9 mouse cellular contexts compared by ENCODE assay signal in the genomic region with DNA sequence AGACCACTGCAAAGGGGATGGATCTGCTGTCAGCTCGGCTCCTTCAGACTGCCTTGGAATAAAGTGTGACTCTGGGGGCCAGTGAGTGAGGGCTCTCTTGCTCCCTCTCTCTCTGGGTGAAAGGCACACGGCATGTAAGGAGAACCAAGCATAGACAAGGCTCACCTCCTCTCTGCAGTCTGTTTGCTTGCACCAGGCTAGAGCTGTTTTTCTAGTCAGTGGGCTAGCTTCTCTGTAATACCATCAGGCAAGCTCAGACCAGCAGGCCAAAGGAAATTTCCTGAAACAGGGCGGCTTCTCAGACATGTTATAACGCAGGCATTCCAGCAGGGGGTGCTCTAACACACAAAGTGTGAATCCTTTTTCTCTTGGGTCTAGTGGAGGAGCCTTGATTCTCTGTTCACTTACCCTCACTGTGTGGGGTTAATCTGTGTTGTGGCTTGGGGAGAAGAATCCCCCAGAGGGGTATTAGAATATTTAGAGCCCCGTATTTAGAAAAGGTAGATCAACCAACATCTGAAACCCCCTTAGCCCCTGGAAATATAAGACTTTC. TPM values are rescaled to one million over a fixed set of nuclear protein-coding genes. Genes with fewer than 3 reads are reported as not detected.
A peak's percentile ranks its signal among the peaks of the same experiment; 100 is the strongest.
DNase-seq lines count a peak whose midpoint lies in the region; ATAC-seq and TF ChIP-seq lines count a peak whose summit lies in the region.
"Had no signal": no experiment of that assay in that cellular context is flagged by ENCODE, and none has a peak within 500 bp of the region (broad histone marks: within the 10 kb centered on the region; RNA-seq: fewer than 3 reads in every experiment).

No protein-coding gene starts in this region.

- peak; percentile 83 for DNase-seq in CH12.LX (ENCODE audit: extremely low read depth)
- DNase-seq in adrenal gland, adult 18-20 months (ENCODE audit: low spot score in 2 of 2): peak; percentile 60 to 69
- peak; percentile 36 for DNase-seq in heart, postnatal 0 days (ENCODE audit: low spot score)
- DNase-seq in kidney, postnatal 4 days: peak; percentile 64 to 66
- peak; percentile 67 for DNase-seq in lung, postnatal 10 days
- DNase-seq in retina, postnatal 7 days (ENCODE audit: low read depth, low spot score): peak; percentile 65

- no peak overlapping the region for H3K27ac ChIP-seq in CH12.LX (ENCODE audit: insufficient read depth, low read depth)
- no peak overlapping the region for H3K27ac ChIP-seq in cortical plate, adult 2 months (ENCODE audit: insufficient read depth, low read length)
- no peak overlapping the region for H3K27ac ChIP-seq in heart, postnatal 0 days (ENCODE audit: low read depth)
- H3K27ac ChIP-seq: heart, embryonic 15.5 days had no signal

- dilution Hi-C loops in CH12.LX (cut with MboI; ENCODE audit: extremely low pct_ligation_motif_present, extremely low pct_unique_long_range_greater_than_20kb, low sequenced_read_pairs): no loop called here

- no peaks in the 10 kb centered on the region for H3K9me3 ChIP-seq in CH12.LX (replicated peaks; ENCODE audit: low read length)
- H3K9me3 ChIP-seq in heart, postnatal 0 days (replicated peaks; ENCODE audit: control insufficient read depth, low read length): no peaks in the 10 kb centered on the region
- H3K9me3 ChIP-seq: heart, embryonic 15.5 days had no signal

- TF ChIP-seq RAD21 in CH12.LX (IDR thresholded peaks at IDR 0.05; ENCODE audit: low read depth, low read length): peak; percentile 91

- no peaks in the 10 kb centered on the region for H3K27me3 ChIP-seq in CH12.LX (replicated peaks)
- H3K27me3 ChIP-seq in heart, postnatal 0 days (ENCODE audit: control insufficient read depth, insufficient read depth, low read length): no peaks in the 10 kb centered on the region
- H3K27me3 ChIP-seq: heart, embryonic 15.5 days had no signal

- no peak overlapping the region for H3K4me2 ChIP-seq in CH12.LX (ENCODE audit: insufficient read depth, low read depth, poor library complexity, severe bottlenecking)
- H3K4me2 ChIP-seq in heart, postnatal 0 days (ENCODE audit: low read depth, low read length): no peak overlapping the region
- H3K4me2 ChIP-seq: heart, embryonic 15.5 days had no signal

- H3K4me1 ChIP-seq in CH12.LX (ENCODE audit: control insufficient read depth in 1 of 2, insufficient read depth in 2 of 2): peaks cover 16 to 57% of the 10 kb centered on the region in 2 experiments
- H3K4me1 ChIP-seq in cortical plate, adult 2 months (ENCODE audit: control insufficient read depth, insufficient read depth, low read length): no peaks in the 10 kb centered on the region
- H3K4me1 ChIP-seq in heart, postnatal 0 days (ENCODE audit: control insufficient read depth, insufficient read depth): 0 out of 2 replicates have a peak, but pooled peaks cover 4% of the 10 kb centered on the region
- H3K4me1 ChIP-seq: heart, embryonic 15.5 days had no signal

- TF ChIP-seq POLR2A in CH12.LX (IDR thresholded peaks at IDR 0.05; ENCODE audit: low read depth, low read length): no peak
- TF ChIP-seq POLR2A in cortical plate, adult 2 months (IDR thresholded peaks at IDR 0.05; ENCODE audit: extremely low read depth, insufficient read depth, low read length): no peak

- no peak for ATAC-seq in heart, postnatal 0 days (ENCODE audit: insufficient read depth, low read depth)
- no peak for ATAC-seq in erythroblast, adult 5-6 weeks (replicated peaks; ENCODE audit: low FRiP score, poor library complexity, severe bottlenecking)

- no peaks in the 10 kb centered on the region for H3K36me3 ChIP-seq in CH12.LX (replicated peaks in 1 of 2; ENCODE audit: control insufficient read depth in 1 of 2, insufficient read depth in 1 of 2, low read length in 1 of 2)
- H3K36me3 ChIP-seq in heart, postnatal 0 days (replicated peaks; ENCODE audit: control insufficient read depth, insufficient read depth, low read length): no peaks in the 10 kb centered on the region
- H3K36me3 ChIP-seq: heart, embryonic 15.5 days had no signal

- H3K9ac ChIP-seq in CH12.LX (ENCODE audit: insufficient read depth, low read depth): no peak overlapping the region
- no peak overlapping the region for H3K9ac ChIP-seq in heart, postnatal 0 days (replicated peaks; ENCODE audit: low read depth, low read length)
- H3K9ac ChIP-seq: heart, embryonic 15.5 days had no signal

- no peak for TF ChIP-seq EP300 in CH12.LX (IDR thresholded peaks at IDR 0.05; ENCODE audit: low read length)
- TF ChIP-seq EP300 in heart, postnatal 0 days (IDR thresholded peaks at IDR 0.05; ENCODE audit: low read depth): no peak

- H3K79me2 ChIP-seq in CH12.LX (replicated peaks; ENCODE audit: control insufficient read depth, extremely low read depth, insufficient read depth, poor library complexity, severe bottlenecking): no peaks in the 10 kb centered on the region

- 29% methylated on average over 5 of the region's 5 CpGs for WGBS in heart, postnatal 0 days

- H3K4me3 ChIP-seq in CH12.LX (replicated peaks in 1 of 3; ENCODE audit: low read depth in 2 of 3, low read length in 2 of 3, poor library complexity in 1 of 3): no peak overlapping the region
- H3K4me3 ChIP-seq in cortical plate, adult 2 months (ENCODE audit: insufficient read depth, low read length): no peak overlapping the region
- H3K4me3 ChIP-seq in heart, postnatal 0 days (ENCODE audit: low read depth, low read length): no peak overlapping the region
- H3K4me3 ChIP-seq: heart, embryonic 15.5 days had no signal

- in situ Hi-C loops in CH12.LX (cut with MboI; ENCODE audit: low pct_ligation_motif_present, low pct_unique_long_range_greater_than_20kb, low sequenced_read_pairs): no loop called here

- peak; percentile 93 to 94 for TF ChIP-seq CTCF in CH12.LX (conservative IDR thresholded peaks at IDR 0.05 in 1 of 2, IDR thresholded peaks at IDR 0.05 in 1 of 2; ENCODE audit: low read depth in 2 of 2, low read length in 2 of 2)
- TF ChIP-seq CTCF in cortical plate, adult 2 months (IDR thresholded peaks at IDR 0.05; ENCODE audit: extremely low read depth, insufficient read depth, low read length): peak; percentile 89
- peak; percentile 83 for TF ChIP-seq CTCF in heart, postnatal 0 days (IDR thresholded peaks at IDR 0.05; ENCODE audit: low read depth)

TF ChIP-seq in CH12.LX, 34 proteins besides CTCF, POLR2A, EP300 and RAD21 (continues in another document):
- TF ChIP-seq BHLHE40 (IDR thresholded peaks at IDR 0.05; ENCODE audit: low read depth, low read length) (no peak), ELF1 (IDR thresholded peaks at IDR 0.05; ENCODE audit: low read depth, low read length) (no peak), TCF12 (IDR thresholded peaks at IDR 0.05; ENCODE audit: low read depth, low read length) (0 out of 2 replicates have a peak, but pooled peaks have one; percentile 13), KAT2A (IDR thresholded peaks at IDR 0.05; ENCODE audit: insufficient replicate concordance, low read length) (no peak), ZC3H11A (IDR thresholded peaks at IDR 0.05; ENCODE audit: low read depth, low read length) (peak; percentile 43), TBP (conservative IDR thresholded peaks at IDR 0.05; ENCODE audit: low read depth, low read length) (no peak), IRF4 (IDR thresholded peaks at IDR 0.05; ENCODE audit: low read depth, low read length) (peak; percentile 33; the same call in 1 of the 2 replicates), JUND (conservative IDR thresholded peaks at IDR 0.05; ENCODE audit: low read depth, low read length) (0 out of 2 replicates have a peak, but pooled peaks have one; percentile 17)

RNA-seq across cellular contexts. Expression of gene Jph4, which starts 31.7 kb away (rescaled TPM):
- total RNA-seq in CH12.LX (2012; rRNA removed) (not detected in 2 replicates), CH12.LX (2014; rRNA removed) (not detected in 2 replicates)
- polyA plus RNA-seq in CH12.LX (2012; ENCODE audit: insufficient read length, low read depth): not detected in 2 replicates
- total RNA-seq in adrenal gland, adult 18-20 months (2021): 1 to 10 TPM; 3.0 TPM
- 244 and 247 TPM in 2 replicates for polyA plus RNA-seq in cortical plate, adult 2 months (2012; rRNA removed)
- 0.15 and 0.38 TPM in 2 replicates for total RNA-seq in heart, postnatal 0 days (2014; rRNA removed; ENCODE audit: low replicate concordance)
- 0.03 and 0.10 TPM in 2 replicates for polyA plus RNA-seq in heart, postnatal 0 days (2015; fragmentation: Nextera tagmentation; extraction: Ambion mirVana)
- total RNA-seq in erythroblast, adult 5-6 weeks (2015; ENCODE audit: low replicate concordance): not detected in 2 replicates
- not detected in 2 replicates for total RNA-seq in erythroblast, adult 5-6 weeks (2017; ENCODE audit: low replicate concordance)

RNA-seq across cellular contexts. Expression of gene Ap1g2, which starts 42.0 kb away (rescaled TPM):
- total RNA-seq in CH12.LX (2012; rRNA removed) (23.4 and 28.5 TPM in 2 replicates), CH12.LX (2014; rRNA removed) (16.2 and 18.3 TPM in 2 replicates)
- 59.1 and 64.8 TPM in 2 replicates for polyA plus RNA-seq in CH12.LX (2012; ENCODE audit: insufficient read length, low read depth)
- 10 to 100 TPM; 25.8 to 29.4 TPM for total RNA-seq in adrenal gland, adult 18-20 months (2021)
- 14.7 and 15.4 TPM in 2 replicates for polyA plus RNA-seq in cortical plate, adult 2 months (2012; rRNA removed)
- 0.93 and 3.9 TPM in 2 replicates for total RNA-seq in heart, postnatal 0 days (2014; rRNA removed; ENCODE audit: low replicate concordance)
- 5.6 and 5.7 TPM in 2 replicates for polyA plus RNA-seq in heart, postnatal 0 days (2015; fragmentation: Nextera tagmentation; extraction: Ambion mirVana)
- 1.7 and 5.9 TPM in 2 replicates for total RNA-seq in erythroblast, adult 5-6 weeks (2015; ENCODE audit: low replicate concordance)
- 2.5 and 3.7 TPM in 2 replicates for total RNA-seq in erythroblast, adult 5-6 weeks (2017; ENCODE audit: low replicate concordance)

RNA-seq across cellular contexts. Expression of gene Thtpa, which starts 53.9 kb away (rescaled TPM):
- total RNA-seq in CH12.LX (2012; rRNA removed) (3.7 and 4.0 TPM in 2 replicates), CH12.LX (2014; rRNA removed) (9.0 and 9.4 TPM in 2 replicates)
- polyA plus RNA-seq in CH12.LX (2012; ENCODE audit: insufficient read length, low read depth): 5.5 and 6.7 TPM in 2 replicates
- total RNA-seq in adrenal gland, adult 18-20 months (2021): 10 to 100 TPM; 10.9 to 12.0 TPM
- 13.8 and 14.5 TPM in 2 replicates for polyA plus RNA-seq in cortical plate, adult 2 months (2012; rRNA removed)
- 12.2 and 17.7 TPM in 2 replicates for total RNA-seq in heart, postnatal 0 days (2014; rRNA removed; ENCODE audit: low replicate concordance)
- 13.3 and 13.4 TPM in 2 replicates for polyA plus RNA-seq in heart, postnatal 0 days (2015; fragmentation: Nextera tagmentation; extraction: Ambion mirVana)
- total RNA-seq in erythroblast, adult 5-6 weeks (2015; ENCODE audit: low replicate concordance): 0.19 and 1.7 TPM in 2 replicates
- total RNA-seq in erythroblast, adult 5-6 weeks (2017; ENCODE audit: low replicate concordance): 1.4 and 1.6 TPM in 2 replicates

RNA-seq across cellular contexts. Expression of gene Zfhx2, which starts 56.3 kb away (rescaled TPM):
- total RNA-seq in CH12.LX (2012; rRNA removed): 0.34 and 0.59 TPM in 2 replicates
- 0.03 and 0.07 TPM in 2 replicates for total RNA-seq in CH12.LX (2014; rRNA removed)
- 0.29 and 0.30 TPM in 2 replicates for polyA plus RNA-seq in CH12.LX (2012; ENCODE audit: insufficient read length, low read depth)
- 1 to 10 TPM; 6.1 to 7.4 TPM for total RNA-seq in adrenal gland, adult 18-20 months (2021)
- 13.0 and 13.1 TPM in 2 replicates for polyA plus RNA-seq in cortical plate, adult 2 months (2012; rRNA removed)
- 1.8 and 1.9 TPM in 2 replicates for total RNA-seq in heart, postnatal 0 days (2014; rRNA removed; ENCODE audit: low replicate concordance)
- 1.1 and 1.2 TPM in 2 replicates for polyA plus RNA-seq in heart, postnatal 0 days (2015; fragmentation: Nextera tagmentation; extraction: Ambion mirVana)
- 1.3 and 1.7 TPM in 2 replicates for total RNA-seq in erythroblast, adult 5-6 weeks (2015; ENCODE audit: low replicate concordance)
- 0.34 and 0.42 TPM in 2 replicates for total RNA-seq in erythroblast, adult 5-6 weeks (2017; ENCODE audit: low replicate concordance)
